Mouse (Mus musculus): ENCODE measurements around the gene Tmpo.

GRCm38 (mm10) chr10:91109841-91110240 lies 71.3 kb downstream of the Tmpo start:
- TF ChIP-seq CTCF (IDR thresholded peaks at IDR 0.05) (no peak), POLR2A (IDR thresholded peaks at IDR 0.05; ENCODE audit: insufficient read depth, low read depth, low read length) (no peak), EP300 (IDR thresholded peaks at IDR 0.05; ENCODE audit: insufficient read depth, low read depth, low read length) (no peak)
